Mouse (Mus musculus) ZHBTc4 (cell line): Measurements from ENCODE around the gene Eid2.
"Not testable (repeated sequence)": the region's sequence is repeated elsewhere in the genome, so short reads cannot be mapped to it uniquely, and the experiment has no call there.

ENCODE experiments used
- DNase-seq: peaks from one replicate; pipeline ENCODE4 v3.0.0-alpha.2; 2011; ENCODE audit warnings: low read depth, low spot score

Eid2 gene

DNA sequence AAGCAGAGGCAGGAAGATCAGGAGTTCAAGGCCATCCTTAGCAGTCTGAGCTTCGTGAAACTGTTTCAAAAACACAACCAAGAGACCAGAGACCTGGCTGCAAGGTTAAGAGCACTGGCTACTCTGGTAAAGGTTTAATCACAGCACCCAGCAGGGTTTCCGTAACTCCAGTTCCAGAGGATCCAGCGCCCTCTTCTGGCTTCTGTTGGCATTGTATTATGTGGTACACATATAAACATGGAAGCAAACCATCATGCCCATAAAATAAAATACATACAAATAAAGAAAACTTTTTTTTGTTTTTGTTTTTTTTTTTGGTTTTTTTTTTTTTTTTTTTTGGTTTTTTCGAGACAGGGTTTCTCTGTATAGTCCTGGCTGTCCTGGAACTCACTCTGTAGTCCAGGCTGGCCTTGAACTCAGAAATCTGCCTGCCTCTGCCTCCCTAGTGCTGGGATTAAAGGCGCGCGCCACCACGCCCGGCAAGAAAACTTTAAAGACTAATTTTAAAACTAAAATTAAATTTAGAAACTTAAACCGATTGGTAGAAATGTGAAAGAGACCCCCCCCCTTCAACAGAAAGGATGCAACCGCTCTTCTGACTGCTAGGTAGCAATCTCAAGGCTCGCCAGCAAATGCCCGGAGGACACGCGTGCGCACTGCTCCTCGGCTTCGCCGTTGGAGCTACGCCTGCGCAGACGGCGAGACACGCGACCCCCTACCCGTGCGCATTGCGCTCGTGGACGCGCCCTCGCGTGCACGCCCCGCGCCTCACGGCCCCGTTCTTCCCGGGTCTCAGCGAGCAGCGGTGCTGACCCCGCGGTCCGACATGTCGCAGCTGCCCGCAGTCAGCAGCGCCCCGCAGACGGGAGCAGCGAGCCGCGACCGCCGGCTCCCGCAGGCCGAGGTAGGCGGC, at the start of gene Eid2:
TSS of gene Eid2 (plus strand) at position 753 of the 913 bp plus-strand sequence.
- DNase-seq = peak; percentile 97

DNA sequence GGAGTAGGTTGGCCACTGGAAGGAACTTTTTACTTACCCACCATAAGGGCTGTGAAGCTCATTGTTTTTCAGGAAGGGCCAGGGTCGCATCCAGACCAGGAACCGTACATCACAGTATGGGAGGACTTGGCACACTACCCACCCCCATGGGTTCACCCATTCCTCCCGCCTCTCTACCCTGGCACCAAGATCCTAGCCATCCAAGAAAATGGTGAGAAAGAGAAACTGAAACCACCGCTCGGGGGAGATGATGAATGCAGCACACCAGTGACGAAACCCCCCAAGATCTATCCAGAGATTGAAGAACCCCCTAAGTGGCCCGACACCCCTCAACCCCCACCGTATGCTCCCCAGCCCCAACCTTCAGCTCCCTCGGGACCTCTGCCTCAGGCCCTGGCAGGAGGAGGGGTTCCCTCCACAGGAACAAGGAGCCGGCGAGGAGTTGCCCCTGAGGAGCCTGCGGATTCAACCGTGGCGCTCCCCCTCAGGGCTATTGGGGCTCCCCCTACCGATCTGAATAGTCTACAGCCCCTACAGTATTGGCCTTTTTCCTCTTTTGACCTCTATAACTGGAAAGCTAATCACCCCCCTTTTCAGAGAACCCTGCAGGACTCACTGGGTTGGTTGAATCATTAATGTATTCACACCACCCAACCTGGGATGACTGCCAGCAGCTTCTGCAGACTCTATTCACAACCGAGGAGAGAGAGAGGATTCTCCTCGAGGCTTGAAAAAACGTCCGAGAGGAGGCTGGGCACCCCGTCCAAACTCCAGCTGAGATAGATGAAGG, 48.5 kb upstream of the Eid2 start:
- DNase-seq = not testable (repeated sequence)

DNA sequence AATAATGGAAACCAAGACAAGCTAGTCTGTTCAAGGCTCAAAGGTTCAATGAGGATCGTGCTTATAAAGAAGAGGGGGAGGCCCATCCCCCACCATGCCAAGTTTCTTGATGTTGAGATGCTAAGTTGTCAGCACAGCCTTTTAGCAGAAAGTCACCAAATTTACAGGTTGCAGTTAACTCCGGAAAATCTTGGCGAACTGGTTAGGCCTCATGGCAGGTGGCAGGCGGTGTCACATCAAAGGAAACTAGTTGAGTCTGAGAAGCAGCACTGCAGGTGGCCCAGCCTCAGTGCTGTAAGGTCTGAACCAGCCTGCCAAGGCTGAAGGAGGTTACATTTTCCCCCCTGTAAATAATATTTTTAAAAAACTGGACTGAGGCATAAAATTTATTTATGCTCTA, 40.8 kb upstream of the Eid2 start:
- DNase-seq = peak; percentile 63

DNA sequence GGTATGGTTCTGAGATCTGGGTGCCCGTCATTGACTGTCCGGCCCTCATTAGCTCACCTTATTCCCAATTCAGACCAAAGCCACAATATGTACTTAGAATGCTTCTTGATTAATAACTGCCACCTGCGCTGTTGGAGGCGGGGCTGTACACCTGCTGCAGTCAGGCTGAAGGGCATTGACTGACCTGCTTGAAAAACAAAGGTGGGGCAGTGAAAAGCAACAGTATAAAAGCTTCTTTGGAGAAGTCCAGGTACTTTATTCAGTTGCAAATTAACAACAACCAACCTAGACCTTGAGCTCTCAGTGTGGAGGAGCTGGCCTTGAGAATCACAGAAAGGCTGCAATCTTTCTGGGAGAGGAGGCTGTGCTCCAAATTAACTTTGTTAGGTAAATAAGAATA, 40.3 kb upstream of the Eid2 start:
- peak; percentile 55 for DNase-seq

DNA sequence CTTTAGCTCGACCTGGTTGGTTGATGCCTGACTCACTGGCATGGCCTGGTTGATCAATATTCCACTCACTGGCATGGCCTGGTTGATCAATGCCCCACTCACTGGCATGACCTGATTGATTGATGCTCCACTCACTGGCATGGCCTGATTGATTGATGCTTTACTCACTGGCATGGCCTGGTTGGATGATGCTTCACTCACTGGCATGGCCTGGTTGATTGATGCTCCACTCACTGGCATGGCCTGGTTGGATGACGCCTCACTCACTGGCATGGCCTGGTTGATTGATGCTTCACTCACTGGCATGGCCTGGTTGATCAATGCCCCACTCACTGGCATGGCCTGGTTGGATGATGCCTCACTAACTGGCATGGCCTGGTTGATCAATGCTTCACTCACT, 23.7 kb upstream of the Eid2 start:
- not testable (repeated sequence) for DNase-seq

DNA sequence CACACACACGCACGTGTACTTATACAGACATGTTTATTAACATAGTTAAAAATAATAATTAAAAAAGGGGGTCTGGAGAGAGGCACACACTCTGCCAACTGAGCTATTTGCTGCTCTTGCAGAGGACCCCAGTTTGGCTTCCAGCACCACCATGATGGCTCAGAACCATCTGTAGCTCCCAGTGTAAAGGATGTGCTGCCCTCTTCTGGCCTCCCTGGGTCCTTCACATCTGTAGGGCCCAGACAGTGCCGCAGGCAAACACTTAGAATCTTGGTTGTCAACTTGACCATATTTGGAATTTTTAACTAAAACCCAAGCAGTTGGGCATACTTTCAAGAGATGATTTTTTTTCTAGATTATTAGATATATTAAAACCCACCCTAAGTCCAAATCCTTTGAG, 18.7 kb upstream of the Eid2 start:
- DNase-seq = peak; percentile 51

DNA sequence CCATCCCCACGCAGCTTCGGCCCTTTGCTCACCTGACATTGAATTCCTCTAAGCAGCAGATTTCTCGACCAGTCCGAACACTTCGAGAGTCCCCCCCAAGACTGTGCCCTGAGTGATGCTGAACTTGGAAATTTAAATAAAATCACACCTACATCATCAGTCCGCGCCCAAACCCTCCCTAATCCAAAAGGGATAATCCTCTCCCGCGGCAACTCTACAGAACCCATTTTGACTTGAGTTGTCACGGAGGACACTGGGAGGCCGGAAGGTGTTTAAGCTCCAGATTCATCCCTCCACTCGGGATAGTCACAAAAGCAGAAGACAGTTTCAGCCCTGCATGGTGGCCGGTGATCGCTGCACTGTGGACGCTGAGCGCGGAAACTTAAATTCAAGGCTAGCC, 15.7 kb upstream of the Eid2 start:
- peak; percentile 62 for DNase-seq

DNA sequence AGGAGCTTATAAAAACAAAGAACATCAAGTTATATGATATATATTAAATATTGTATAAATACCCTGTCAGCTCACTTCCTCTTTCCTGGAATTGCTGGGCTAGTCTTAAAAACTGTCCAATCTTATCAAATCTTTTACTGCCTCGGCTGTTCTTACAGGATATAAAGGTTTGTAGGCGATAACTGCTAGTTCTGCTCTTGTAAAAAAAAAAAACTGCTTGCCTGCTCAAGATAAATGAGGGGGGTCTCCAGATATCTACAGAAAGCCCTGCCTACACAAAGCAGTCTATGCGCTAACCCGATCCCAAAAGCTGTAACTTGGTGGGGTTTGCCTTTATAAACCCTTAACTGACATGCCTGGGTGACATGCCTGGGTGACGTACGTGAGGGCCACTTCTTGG, 13.1 kb upstream of the Eid2 start:
- DNase-seq = no peak

DNA sequence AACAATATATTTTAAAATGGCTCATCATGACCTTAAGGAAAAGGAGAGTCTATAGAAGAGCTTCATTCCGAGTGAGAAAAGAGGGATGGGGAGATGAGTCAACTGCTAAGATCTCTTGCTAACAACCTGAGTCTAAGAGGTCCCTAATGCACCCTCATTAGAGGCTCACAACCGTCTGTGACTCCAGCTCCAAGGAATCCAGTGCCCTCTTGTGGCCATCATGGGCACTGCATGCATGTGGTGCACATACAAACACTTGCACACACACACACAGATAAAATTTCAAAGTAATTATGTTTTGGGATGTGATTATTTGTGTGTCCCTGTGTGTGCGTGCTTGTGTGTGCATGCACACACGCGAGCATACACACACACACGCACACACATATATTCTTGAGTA, 12.2 kb upstream of the Eid2 start:
- DNase-seq = peak; percentile 91

DNA sequence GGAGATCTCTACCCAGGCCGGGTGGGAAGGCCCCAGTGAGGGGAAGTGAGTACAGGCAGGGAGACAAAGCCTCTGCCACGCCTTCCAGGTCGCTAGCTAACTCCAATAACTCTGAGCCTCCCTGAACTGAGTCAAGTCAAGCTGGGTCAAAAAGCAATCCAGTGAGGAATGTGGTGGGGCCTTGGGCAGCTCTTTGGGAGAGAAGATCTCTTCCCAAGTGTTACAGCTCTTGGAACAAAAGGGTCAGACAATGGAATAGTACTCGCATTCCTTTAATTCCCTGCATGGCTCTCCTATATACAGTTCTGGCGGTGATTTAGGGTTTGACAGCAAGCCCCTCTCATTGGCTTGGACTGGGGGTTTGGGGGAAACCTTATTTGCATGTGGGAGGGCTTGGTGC, 4.8 kb upstream of the Eid2 start:
- DNase-seq = peak; percentile 88

DNA sequence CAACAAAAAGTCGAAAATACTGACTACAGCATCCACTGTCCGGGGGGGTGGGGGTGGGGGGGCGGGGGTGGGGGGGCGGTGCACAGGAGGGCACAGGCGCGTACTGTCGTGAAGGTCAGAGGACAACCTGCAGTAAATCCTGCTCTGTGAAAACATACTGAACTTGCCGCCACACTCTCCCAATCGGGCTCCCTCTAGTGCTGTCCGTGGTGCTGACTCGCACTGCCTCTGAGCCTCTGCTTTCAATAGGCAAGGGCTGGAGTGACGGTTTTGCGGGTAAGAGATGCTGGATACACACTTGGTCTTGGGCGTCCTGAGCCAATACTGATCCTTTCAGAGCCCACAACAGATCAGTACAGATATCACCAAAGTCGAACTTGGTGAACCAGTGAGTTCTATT, 3.9 kb upstream of the Eid2 start:
- peak; percentile 89 for DNase-seq

DNA sequence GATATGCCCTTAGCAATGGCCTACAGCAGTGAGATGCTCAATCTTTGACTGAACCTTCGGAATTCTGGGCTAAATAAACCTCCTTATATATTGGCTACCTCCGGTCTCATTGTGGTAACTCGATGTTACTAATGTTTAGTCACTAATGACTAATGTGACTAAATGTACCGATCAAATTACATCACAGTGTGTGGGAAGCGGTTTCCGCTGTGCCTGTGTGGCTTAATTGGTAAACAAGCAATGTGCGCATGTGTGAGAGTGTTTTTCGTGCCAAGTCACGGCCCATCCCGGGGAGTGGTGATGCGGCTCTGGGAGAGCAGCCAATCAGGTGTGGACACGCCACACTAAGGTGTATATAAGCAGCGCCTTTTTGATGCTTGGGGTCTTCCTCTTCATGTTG, 2.3 kb upstream of the Eid2 start:
- no peak for DNase-seq

DNA sequence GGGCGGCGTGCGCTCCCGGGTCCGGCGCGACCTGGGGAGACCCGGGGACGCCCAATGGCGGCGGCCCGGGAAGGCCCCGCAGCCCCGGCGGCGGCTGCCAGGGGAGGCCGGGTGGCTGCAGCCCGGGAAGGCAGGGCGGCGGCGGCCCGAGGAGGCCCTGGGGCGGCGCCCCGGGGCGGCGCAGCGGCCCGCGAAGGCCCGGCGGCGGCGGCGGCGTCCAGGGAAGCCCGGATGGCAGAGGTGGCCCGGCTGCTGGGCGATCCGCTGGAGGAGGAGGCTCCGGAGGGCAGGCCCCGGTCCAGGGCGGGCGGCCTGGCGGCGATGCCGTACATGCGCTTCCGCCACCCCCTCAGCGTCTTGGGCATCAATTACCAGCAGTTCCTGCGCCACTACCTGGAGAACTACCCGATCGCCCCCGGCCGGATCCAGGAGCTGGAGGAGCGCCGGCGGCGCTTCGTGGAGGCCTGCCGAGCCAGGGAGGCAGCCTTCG, 406 bp downstream of the Eid2 start:
- peak; percentile 80 for DNase-seq

DNA sequence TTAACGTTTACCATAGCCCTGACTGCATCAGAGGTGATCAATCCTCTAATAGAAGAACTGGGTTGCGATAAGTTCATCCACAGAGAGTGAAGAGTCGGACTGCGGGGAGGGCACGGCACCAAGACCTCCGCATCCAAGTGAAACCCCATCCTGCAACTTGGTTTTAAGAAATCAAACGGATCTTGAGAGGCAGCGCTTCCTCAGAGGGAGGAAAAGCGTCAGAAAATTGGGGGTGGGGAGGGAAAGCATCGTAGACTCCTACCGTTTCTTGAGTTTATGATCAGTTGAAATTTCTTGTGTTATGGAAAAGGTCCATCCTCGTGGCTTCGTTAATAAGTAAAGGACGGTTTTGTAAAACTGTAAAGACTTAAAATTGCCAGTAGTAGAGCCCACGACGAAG, 895 bp downstream of the Eid2 start:
- no peak for DNase-seq

DNA sequence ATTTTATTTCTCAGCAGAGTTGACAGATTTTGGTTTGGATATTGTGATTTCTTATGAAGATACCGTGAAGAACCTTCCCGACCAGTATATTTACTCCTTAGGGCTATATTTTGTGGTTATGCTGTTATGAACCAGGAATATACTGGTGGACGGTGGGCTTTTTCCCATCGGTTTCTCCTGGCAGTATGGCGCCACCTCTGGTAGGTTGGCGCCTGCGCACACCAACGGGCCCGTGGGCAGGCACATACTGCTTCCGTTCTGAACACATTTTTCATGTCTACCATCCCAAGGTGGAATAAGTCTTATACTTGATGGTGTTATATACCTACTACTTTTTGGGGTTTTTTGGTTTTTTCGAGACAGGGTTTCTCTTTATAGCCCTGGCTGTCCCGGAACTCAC, 1.7 kb downstream of the Eid2 start:
- peak; percentile 89 for DNase-seq

DNA sequence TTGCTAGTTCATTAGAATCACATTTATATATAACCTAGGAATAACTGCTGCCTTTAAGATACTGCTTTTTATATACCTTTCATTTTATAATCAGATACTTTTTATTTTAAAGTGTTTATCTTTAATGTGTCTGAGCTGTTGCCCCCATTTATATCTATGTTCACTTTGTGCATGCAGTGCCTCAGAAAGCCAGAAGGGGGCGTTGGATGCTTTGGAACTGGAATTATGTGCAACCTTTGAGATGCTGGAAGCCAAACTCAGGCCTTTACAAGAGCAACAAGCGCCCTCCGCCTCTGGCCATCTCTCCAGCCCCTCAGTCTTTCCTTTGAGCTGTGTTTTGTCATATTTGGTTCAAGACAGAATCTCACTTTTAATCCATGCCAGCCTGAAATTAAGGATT, 4.1 kb downstream of the Eid2 start:
- DNase-seq = peak; percentile 75

DNA sequence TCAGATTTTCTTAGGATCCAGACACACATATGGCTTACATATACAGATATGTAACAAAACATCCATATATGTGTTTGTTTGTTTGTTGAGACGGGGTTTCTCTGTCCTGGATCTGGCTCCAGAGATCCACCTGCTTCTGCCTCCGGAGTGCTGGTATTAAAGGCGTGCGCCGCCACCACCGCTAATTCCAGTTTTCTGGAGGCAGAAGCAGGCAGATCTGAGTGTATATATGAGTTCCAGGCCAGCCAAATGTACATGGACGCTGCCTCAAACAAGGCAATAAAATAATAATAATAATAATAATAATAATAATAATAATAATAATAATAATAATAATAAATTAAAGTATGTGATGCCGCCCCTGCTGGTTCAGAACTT, 9.5 kb downstream of the Eid2 start:
- DNase-seq = no peak

DNA sequence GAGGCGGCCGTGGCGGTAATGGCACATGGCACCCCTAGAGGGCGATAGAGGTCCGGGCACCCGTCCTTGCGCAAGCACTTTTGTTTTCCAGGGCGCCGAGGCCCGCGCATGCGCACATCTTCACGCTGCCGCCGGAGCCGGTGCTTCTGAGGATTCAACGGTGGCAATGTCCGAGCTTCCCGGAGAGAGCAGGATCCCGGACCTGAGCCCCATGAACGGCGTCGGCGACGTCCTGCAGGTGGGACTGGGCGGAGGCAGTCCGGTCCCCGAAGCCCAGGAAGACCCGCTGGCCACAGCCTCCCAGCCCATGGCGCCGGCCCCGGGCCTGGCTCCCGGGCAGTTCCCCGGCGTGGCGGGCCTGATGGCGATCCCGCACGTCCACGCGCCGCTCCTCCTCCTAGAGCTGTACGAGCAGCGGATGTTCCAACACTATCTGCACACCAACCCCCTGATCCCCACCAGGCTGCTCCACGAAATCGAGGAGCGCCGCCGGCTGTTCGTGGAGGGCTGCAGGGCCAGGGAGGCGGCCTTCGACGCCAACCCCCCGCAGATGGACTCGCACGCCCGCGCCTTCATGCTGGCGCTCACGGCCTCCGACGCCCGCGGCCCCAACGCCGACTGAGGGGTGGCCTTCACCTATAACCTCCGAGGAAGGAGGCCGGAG, 10.1 kb downstream of the Eid2 start, which contains the start of gene Eid2b:
TSS of gene Eid2b (plus strand) at position 125 of the 664 bp plus-strand sequence.
- peak; percentile 96 for DNase-seq

DNA sequence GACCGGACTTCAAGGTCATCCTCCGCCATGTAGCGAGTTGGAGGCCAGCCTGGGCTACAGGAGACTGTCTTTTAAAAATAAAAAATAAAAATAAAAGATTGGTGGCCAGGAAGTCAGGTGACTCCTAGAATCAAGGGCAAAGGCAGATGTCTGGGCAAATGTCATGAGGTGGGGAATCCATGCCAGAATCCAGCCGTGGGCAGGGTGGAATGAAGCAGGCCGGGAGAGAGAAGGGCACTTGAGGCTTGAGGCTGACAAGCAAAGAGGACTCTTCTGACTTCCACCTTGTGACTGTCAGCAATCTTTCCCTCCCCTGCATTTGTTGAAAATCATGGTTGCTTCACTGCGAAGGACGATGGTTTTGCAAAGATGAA, 10.6 kb downstream of the Eid2 start:
- no peak for DNase-seq

DNA sequence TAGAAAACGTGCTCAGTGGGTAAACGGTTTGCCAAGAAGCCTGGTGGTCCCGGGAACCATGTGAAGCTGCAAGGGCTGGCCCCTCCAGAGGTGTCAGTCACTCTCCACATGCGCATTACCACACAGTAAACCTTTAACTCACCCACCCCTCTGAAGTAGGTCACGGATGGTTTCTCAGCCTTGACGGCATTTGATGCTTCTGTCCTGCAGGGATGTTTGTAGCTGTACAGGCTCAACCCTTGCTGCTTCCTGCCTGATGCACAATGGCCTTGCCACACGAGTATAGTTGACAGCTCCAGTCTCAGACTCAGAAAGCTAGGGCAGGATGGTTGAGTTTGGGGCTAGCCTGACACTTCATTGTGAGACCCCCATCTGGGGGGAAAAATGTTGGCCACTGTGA, 12.9 kb downstream of the Eid2 start:
- no peak for DNase-seq

DNA sequence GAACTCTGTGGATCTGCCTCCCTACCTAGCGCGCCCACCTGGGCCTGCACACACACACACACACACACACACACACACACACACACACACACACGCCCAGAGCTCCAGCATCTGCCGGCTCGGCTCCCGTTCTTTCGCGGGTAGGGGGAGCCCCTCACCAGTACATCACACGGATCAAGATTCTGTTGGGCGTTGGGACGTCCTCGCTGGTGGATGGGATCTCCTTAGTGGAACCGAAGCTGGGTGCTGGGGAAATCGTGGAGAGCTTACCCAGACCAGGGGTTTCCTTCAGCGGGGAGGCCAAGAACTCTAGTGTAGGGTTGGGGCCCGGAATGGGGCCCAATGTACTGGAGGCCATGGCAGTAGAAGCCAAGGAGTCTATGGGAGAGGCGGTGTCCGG, 22.5 kb downstream of the Eid2 start:
- peak; percentile 67 for DNase-seq
